Mouse (Mus musculus) CH12F3 (cell line): ENCODE measurements around the gene Gm12830.

ENCODE experiments used
- in situ Hi-C: fragments of 300-500 bp; cut with MboI; formaldehyde crosslinking; loops from 2 replicates; pipeline ENCODE4 v1.14.3; 2020; ENCODE audit warnings: low sequenced_read_pairs

Gene Gm12830

GRCm38 (mm10) chr4:114843097-114843721 is 21.7 kb downstream of the Gm12830 start:
- in situ Hi-C loops = no loop called here

GRCm38 (mm10) chr4:114844600-114844999 is 23.1 kb downstream of the Gm12830 start:
- in situ Hi-C loops = no loop called here

- in situ Hi-C loops = no loop called here
Observed at GRCm38 (mm10) chr4:114845622-114846021, 24.1 kb downstream of the Gm12830 start.

- in situ Hi-C loops = no loop called here
Observed at GRCm38 (mm10) chr4:114846723-114847122, 25.2 kb downstream of the Gm12830 start.

GRCm38 (mm10) chr4:114853968-114854367 is 32.4 kb downstream of the Gm12830 start:
- in situ Hi-C loops = no loop called here

- in situ Hi-C loops = no loop called here
Observed at GRCm38 (mm10) chr4:114858426-114858825, 36.9 kb downstream of the Gm12830 start.

GRCm38 (mm10) chr4:114863166-114863565 is 41.6 kb downstream of the Gm12830 start:
- in situ Hi-C loops = no loop called here

- in situ Hi-C loops = no loop called here
Observed at GRCm38 (mm10) chr4:114869765-114870490, 48.4 kb downstream of the Gm12830 start.

- in situ Hi-C loops = no loop called here
Observed at GRCm38 (mm10) chr4:114876441-114876972, 55.0 kb downstream of the Gm12830 start.

- in situ Hi-C loops = no loop called here
Observed at GRCm38 (mm10) chr4:114882232-114882631, 60.7 kb downstream of the Gm12830 start.

- in situ Hi-C loops = no loop called here
Observed at GRCm38 (mm10) chr4:114897853-114898252, 76.3 kb downstream of the Gm12830 start.

- in situ Hi-C loops = loop anchor here (25.0 kb wide), 1 partner anchor 238 kb away; no protein-coding TSS in a partner anchor
Observed at GRCm38 (mm10) chr4:114899885-114900284, 78.4 kb downstream of the Gm12830 start.

GRCm38 (mm10) chr4:114900866-114901642 is 79.5 kb downstream of the Gm12830 start:
- in situ Hi-C loops = loop anchor here (25.0 kb wide), 1 partner anchor 239 kb away; no protein-coding TSS in a partner anchor

- in situ Hi-C loops = loop anchor here (25.0 kb wide), 1 partner anchor 239 kb away; no protein-coding TSS in a partner anchor
Observed at GRCm38 (mm10) chr4:114901643-114902351, 80.3 kb downstream of the Gm12830 start.

- in situ Hi-C loops = loop anchor here (25.0 kb wide), 1 partner anchor 241 kb away; no protein-coding TSS in a partner anchor
Observed at GRCm38 (mm10) chr4:114902641-114903421, 81.3 kb downstream of the Gm12830 start.

- in situ Hi-C loops = loop anchor here (25.0 kb wide), 1 partner anchor 241 kb away; no protein-coding TSS in a partner anchor
Observed at GRCm38 (mm10) chr4:114903422-114903782, 81.9 kb downstream of the Gm12830 start.

GRCm38 (mm10) chr4:114905501-114905900 is 84.0 kb downstream of the Gm12830 start:
- in situ Hi-C loops = loop anchor here (25.0 kb wide), 1 partner anchor 243 kb away; no protein-coding TSS in a partner anchor
